Mouse (Mus musculus): Measurements from ENCODE around the gene B9d1. TPM values are rescaled to one million over a fixed set of nuclear protein-coding genes. Genes with fewer than 3 reads are reported as not detected.

The B9d1 gene
- polyA plus RNA-seq, 1 experiment from 2014 or later, result 10.2 TPM

GRCm38 (mm10) chr11:61494129-61494997 lies 10.6 kb upstream of the B9d1 start, which contains the start of gene Mapk7:
Gene Mapk7, minus strand, starts transcription at chr11:61494406.
- peak within 1 kb of the TSS; percentile 85 for H3K4me2 ChIP-seq
- DNase-seq (ENCODE audit: low spot score), result peak; percentile 100
- H3K27ac ChIP-seq (ENCODE audit: low read depth, low read length), result peak within 1 kb of the TSS; percentile 53
- peak; percentile 92 for ATAC-seq (replicated peaks; ENCODE audit: low FRiP score)
- peaks cover 8% of the 10 kb centered on the region for H3K4me1 ChIP-seq (replicated peaks; ENCODE audit: control insufficient read depth, insufficient read depth, low read length)
- WGBS, result under 1% methylated on average over 59 of the region's 62 CpGs
- no peaks in the 10 kb centered on the region for H3K27me3 ChIP-seq (replicated peaks; ENCODE audit: control insufficient read depth, insufficient read depth, low read length)
- peaks cover 21% of the 10 kb centered on the region; the same call in 1 of the 2 replicates for H3K36me3 ChIP-seq (ENCODE audit: control insufficient read depth, insufficient read depth, low read length)
- no peaks in the 10 kb centered on the region for H3K9me3 ChIP-seq (ENCODE audit: control insufficient read depth, low read length)
- H3K4me3 ChIP-seq (ENCODE audit: low read depth, low read length), result peak within 1 kb of the TSS; percentile 82
- peak within 1 kb of the TSS; percentile 80 for H3K9ac ChIP-seq (ENCODE audit: low read depth, low read length)

- Histone ChIP-seq H3K27me3 (replicated peaks; ENCODE audit: control insufficient read depth, insufficient read depth, low read length) (no peaks in the 10 kb centered on the region), H3K27ac (ENCODE audit: low read depth, low read length) (no peak overlapping the region), H3K9me3 (ENCODE audit: control insufficient read depth, low read length) (no peaks in the 10 kb centered on the region), H3K4me1 (replicated peaks; ENCODE audit: control insufficient read depth, insufficient read depth, low read length) (peaks cover 8% of the 10 kb centered on the region), H3K4me3 (ENCODE audit: low read depth, low read length) (no peak overlapping the region), H3K9ac (ENCODE audit: low read depth, low read length) (no peak overlapping the region), H3K4me2 (no peak overlapping the region), H3K36me3 (ENCODE audit: control insufficient read depth, insufficient read depth, low read length) (peaks cover 14% of the 10 kb centered on the region; the same call in 1 of the 2 replicates)
- 89% methylated on average over 2 of the region's 2 CpGs for WGBS
- no peak for DNase-seq (ENCODE audit: low spot score)
- ATAC-seq (replicated peaks; ENCODE audit: low FRiP score), result no peak
These were observed 9.4 kb upstream of the B9d1 start for GRCm38 (mm10) chr11:61495528-61495927.

DNA sequence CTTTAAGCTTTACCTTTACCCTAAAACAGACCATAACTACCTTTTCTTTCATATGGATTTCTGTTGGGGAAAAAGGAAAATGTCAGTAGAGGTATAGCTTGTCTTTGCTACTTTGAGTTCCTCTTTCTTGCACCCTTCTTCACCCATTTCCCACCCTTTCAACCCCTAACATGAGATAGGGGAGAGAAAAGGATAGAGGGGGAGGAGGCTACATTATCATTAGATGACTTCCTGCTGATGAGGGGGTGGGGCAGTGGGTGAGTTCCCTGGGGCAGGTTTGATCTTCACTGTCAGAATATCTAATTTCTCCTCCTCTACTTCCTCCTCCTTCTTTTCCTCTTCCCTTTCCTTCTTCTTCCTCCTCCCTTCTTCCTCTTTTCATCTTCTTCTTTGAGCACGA lies 7.5 kb upstream of the B9d1 start:
- WGBS, result 46% methylated on average over 1 of the region's 1 CpGs
- no peaks in the 10 kb centered on the region for H3K9me3 ChIP-seq (ENCODE audit: control insufficient read depth, low read length)
- H3K4me3 ChIP-seq (ENCODE audit: low read depth, low read length), result no peak overlapping the region
- H3K36me3 ChIP-seq (ENCODE audit: control insufficient read depth, insufficient read depth, low read length), result 0 out of 2 replicates have a peak, but pooled peaks cover 1% of the 10 kb centered on the region
- H3K4me1 ChIP-seq (replicated peaks; ENCODE audit: control insufficient read depth, insufficient read depth, low read length), result peaks cover 8% of the 10 kb centered on the region
- H3K27me3 ChIP-seq (replicated peaks; ENCODE audit: control insufficient read depth, insufficient read depth, low read length), result no peaks in the 10 kb centered on the region
- no peak overlapping the region for H3K4me2 ChIP-seq
- no peak overlapping the region for H3K27ac ChIP-seq (ENCODE audit: low read depth, low read length)
- ATAC-seq (replicated peaks; ENCODE audit: low FRiP score) (no peak), DNase-seq (ENCODE audit: low spot score) (no peak)
- no peak overlapping the region for H3K9ac ChIP-seq (ENCODE audit: low read depth, low read length)

GRCm38 (mm10) chr11:61498736-61499504 lies 6.0 kb upstream of the B9d1 start:
- 50% methylated on average over 6 of the region's 6 CpGs for WGBS
- H3K27me3 ChIP-seq (replicated peaks; ENCODE audit: control insufficient read depth, insufficient read depth, low read length), result no peaks in the 10 kb centered on the region
- H3K4me2 ChIP-seq, result no peak overlapping the region
- H3K9me3 ChIP-seq (ENCODE audit: control insufficient read depth, low read length), result no peaks in the 10 kb centered on the region
- ATAC-seq (replicated peaks; ENCODE audit: low FRiP score) (no peak), DNase-seq (ENCODE audit: low spot score) (no peak)
- no peaks in the 10 kb centered on the region for H3K4me1 ChIP-seq (replicated peaks; ENCODE audit: control insufficient read depth, insufficient read depth, low read length)
- no peak overlapping the region for H3K9ac ChIP-seq (ENCODE audit: low read depth, low read length)
- no peaks in the 10 kb centered on the region for H3K36me3 ChIP-seq (ENCODE audit: control insufficient read depth, insufficient read depth, low read length)
- H3K27ac ChIP-seq (ENCODE audit: low read depth, low read length), result 0 out of 2 replicates have a peak overlapping the region, but pooled peaks have one; percentile 6
- no peak overlapping the region for H3K4me3 ChIP-seq (ENCODE audit: low read depth, low read length)

DNA sequence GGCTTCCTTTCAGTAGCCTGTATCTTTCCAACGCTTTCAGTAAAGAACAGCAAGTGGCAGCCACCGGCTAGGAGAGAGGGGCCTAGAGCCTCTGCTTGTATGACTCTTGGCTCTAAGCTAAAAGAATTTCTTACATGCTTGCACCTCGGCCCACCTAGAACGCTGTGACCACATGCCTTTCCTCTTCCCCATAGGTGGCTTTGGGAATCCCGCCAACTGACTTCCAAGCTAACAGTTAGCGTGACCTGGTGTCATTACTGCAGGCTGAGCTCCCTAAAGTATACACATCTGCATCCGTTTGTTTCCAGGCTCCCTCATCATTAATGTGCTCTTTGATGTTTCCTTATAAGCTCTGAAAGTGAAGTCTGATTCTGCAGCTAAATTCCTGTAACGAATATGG lies 1.0 kb upstream of the B9d1 start:
- Histone ChIP-seq H3K27me3 (replicated peaks; ENCODE audit: control insufficient read depth, insufficient read depth, low read length) (no peaks in the 10 kb centered on the region), H3K27ac (ENCODE audit: low read depth, low read length) (no peak overlapping the region), H3K4me2 (no peak overlapping the region), H3K4me3 (ENCODE audit: low read depth, low read length) (no peak overlapping the region), H3K9ac (ENCODE audit: low read depth, low read length) (no peak overlapping the region), H3K9me3 (ENCODE audit: control insufficient read depth, low read length) (no peaks in the 10 kb centered on the region), H3K4me1 (replicated peaks; ENCODE audit: control insufficient read depth, insufficient read depth, low read length) (peaks cover 2% of the 10 kb centered on the region), H3K36me3 (ENCODE audit: control insufficient read depth, insufficient read depth, low read length) (no peaks in the 10 kb centered on the region)
- 76% methylated on average over 8 of the region's 8 CpGs for WGBS
- no peak for DNase-seq (ENCODE audit: low spot score)
- ATAC-seq (replicated peaks; ENCODE audit: low FRiP score), result no peak

- H3K27ac ChIP-seq (ENCODE audit: low read depth, low read length), result no peak overlapping the region
- ATAC-seq (replicated peaks; ENCODE audit: low FRiP score), result no peak
- no peak overlapping the region for H3K4me3 ChIP-seq (ENCODE audit: low read depth, low read length)
- no peaks in the 10 kb centered on the region for H3K27me3 ChIP-seq (replicated peaks; ENCODE audit: control insufficient read depth, insufficient read depth, low read length)
- H3K9me3 ChIP-seq (ENCODE audit: control insufficient read depth, low read length), result no peaks in the 10 kb centered on the region
- no peak overlapping the region for H3K4me2 ChIP-seq
- no peak overlapping the region for H3K9ac ChIP-seq (ENCODE audit: low read depth, low read length)
- no peak for DNase-seq (ENCODE audit: low spot score)
- H3K4me1 ChIP-seq (replicated peaks; ENCODE audit: control insufficient read depth, insufficient read depth, low read length), result no peaks in the 10 kb centered on the region
- WGBS, result 24% methylated on average over 3 of the region's 3 CpGs
- H3K36me3 ChIP-seq (ENCODE audit: control insufficient read depth, insufficient read depth, low read length), result no peaks in the 10 kb centered on the region
These were observed 10.0 kb downstream of the B9d1 start for GRCm38 (mm10) chr11:61514953-61515352.

DNA sequence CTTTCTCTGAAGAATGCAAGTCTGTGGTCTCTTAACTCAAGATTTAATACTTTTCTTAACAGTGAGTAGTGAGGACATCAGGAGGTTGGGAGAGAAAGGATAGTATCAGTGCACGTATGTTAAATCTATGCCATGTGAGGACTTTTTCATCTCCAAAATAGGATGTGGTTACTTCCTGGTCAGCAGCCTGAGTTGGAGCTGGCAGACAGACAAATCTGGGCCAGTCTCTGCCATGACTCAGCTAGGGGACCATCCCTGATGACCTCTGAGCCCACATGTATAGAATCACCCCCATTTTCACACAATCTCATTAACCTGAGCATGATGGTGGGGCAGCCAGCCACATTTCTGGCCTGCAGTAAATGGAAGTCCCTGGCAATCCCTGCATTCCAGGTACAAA lies 13.0 kb downstream of the B9d1 start:
- DNase-seq (ENCODE audit: low spot score), result no peak
- Histone ChIP-seq H3K4me3 (ENCODE audit: low read depth, low read length) (no peak overlapping the region), H3K4me2 (no peak overlapping the region), H3K27me3 (replicated peaks; ENCODE audit: control insufficient read depth, insufficient read depth, low read length) (no peaks in the 10 kb centered on the region), H3K27ac (ENCODE audit: low read depth, low read length) (no peak overlapping the region), H3K9ac (ENCODE audit: low read depth, low read length) (no peak overlapping the region), H3K9me3 (ENCODE audit: control insufficient read depth, low read length) (no peaks in the 10 kb centered on the region), H3K36me3 (ENCODE audit: control insufficient read depth, insufficient read depth, low read length) (peaks cover 3% of the 10 kb centered on the region; the same call in 1 of the 2 replicates), H3K4me1 (replicated peaks; ENCODE audit: control insufficient read depth, insufficient read depth, low read length) (no peaks in the 10 kb centered on the region)
- WGBS, result 70% methylated on average over 1 of the region's 1 CpGs
- no peak for ATAC-seq (replicated peaks; ENCODE audit: low FRiP score)

DNA sequence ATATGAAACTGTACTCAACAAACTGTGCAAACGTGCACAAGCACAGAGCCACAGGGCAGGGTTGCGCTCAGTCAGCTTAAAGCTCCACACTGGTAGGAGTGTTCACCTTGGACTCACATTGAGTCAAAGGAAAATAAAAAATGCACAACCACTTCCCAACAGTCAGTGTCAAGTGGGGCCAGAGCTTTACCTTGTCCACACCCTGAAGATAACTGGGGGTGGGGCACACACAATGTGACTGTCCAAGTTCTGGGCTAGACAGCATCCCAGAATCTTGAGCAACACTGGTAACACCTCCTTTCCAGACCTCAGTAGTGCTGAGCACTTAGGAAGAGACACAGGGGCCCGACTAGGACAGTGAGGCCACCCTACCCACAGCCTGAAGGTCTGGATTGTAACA lies 13.9 kb downstream of the B9d1 start:
- Histone ChIP-seq H3K9ac (ENCODE audit: low read depth, low read length) (no peak overlapping the region), H3K27me3 (replicated peaks; ENCODE audit: control insufficient read depth, insufficient read depth, low read length) (no peaks in the 10 kb centered on the region), H3K9me3 (ENCODE audit: control insufficient read depth, low read length) (no peaks in the 10 kb centered on the region), H3K36me3 (ENCODE audit: control insufficient read depth, insufficient read depth, low read length) (peaks cover 3% of the 10 kb centered on the region; the same call in 1 of the 2 replicates), H3K4me2 (no peak overlapping the region), H3K4me3 (ENCODE audit: low read depth, low read length) (no peak overlapping the region), H3K4me1 (replicated peaks; ENCODE audit: control insufficient read depth, insufficient read depth, low read length) (no peaks in the 10 kb centered on the region), H3K27ac (ENCODE audit: low read depth, low read length) (no peak overlapping the region)
- no peak for ATAC-seq (replicated peaks; ENCODE audit: low FRiP score)
- DNase-seq (ENCODE audit: low spot score), result no peak
- 83% methylated on average over 3 of the region's 3 CpGs for WGBS
